Mouse (Mus musculus) spleen, postnatal 4 days (tissue): Measurements from ENCODE around the gene Prdx5.
A peak's percentile ranks its signal among the peaks of the same experiment; 100 is the strongest.

Experiments
- DNase-seq, 2 experiments: peaks; one replicate each; pipeline ENCODE4 v3.0.0; 2022; ENCODE audit warnings: low spot score in 2 of 2

Prdx5 gene

DNA sequence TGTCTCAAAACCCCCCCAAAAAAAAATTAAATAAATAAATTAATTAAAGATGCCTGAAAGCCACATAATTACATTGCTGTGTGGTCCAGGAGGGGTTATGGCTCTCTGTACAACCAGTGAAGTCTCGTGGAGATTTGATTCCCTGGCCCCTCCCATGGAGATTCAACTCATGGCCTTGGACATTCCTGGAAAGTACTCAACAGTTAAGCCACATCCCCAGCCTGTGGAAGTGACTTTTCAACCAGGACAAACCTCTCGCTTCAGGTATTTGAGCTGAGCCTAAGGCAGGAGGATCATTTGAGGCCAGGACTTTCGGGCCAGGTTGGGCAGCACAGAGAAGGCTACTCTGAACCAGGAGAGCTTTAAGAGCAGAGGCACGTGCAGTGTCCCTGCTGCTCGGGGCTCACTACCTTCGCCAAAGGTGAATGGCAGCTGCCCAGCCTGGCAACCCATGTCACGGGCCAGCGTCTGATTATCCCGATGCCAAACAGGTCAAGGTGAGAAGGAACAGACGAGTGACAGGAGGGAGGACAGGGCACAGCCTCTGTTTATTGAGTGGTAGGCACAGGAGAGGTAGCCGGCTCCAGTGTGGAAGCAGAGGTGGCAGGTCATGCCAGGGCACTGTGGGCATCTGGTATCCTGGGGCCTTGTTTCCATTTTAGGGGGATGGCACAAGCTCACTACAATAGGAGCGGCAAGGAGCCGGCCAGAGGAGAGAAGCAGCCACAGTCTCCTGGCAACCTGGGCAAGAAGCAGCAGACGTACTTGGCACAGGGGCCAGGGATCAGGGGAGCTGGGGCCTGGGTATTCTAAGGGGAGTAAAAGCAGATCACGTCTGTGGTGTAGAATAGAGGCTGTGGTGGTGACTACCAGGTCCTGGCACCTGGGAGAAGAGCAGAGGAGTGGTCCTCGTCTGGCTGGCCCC lies 27.9 kb upstream of the Prdx5 start:
- no peak for DNase-seq

DNA sequence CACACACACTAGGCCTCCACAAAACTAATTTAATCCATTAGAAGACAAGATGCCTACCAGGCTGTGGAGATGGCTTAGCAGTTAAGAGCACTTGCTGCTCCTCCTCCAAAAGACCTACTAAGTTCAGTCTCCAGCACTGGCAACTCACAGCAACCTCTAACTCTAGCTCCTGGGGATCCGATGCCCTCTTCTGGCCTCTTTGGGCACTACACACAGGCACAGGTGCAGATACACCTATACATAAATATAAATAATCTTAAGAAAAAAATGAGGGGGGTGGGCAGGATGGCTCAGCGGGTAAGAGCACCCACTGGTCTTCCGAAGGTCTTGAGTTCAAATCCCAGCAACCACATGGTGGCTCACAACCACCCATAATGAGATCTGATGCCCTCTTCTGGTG lies 26.4 kb upstream of the Prdx5 start:
- DNase-seq: peak; percentile 44 to 80

DNA sequence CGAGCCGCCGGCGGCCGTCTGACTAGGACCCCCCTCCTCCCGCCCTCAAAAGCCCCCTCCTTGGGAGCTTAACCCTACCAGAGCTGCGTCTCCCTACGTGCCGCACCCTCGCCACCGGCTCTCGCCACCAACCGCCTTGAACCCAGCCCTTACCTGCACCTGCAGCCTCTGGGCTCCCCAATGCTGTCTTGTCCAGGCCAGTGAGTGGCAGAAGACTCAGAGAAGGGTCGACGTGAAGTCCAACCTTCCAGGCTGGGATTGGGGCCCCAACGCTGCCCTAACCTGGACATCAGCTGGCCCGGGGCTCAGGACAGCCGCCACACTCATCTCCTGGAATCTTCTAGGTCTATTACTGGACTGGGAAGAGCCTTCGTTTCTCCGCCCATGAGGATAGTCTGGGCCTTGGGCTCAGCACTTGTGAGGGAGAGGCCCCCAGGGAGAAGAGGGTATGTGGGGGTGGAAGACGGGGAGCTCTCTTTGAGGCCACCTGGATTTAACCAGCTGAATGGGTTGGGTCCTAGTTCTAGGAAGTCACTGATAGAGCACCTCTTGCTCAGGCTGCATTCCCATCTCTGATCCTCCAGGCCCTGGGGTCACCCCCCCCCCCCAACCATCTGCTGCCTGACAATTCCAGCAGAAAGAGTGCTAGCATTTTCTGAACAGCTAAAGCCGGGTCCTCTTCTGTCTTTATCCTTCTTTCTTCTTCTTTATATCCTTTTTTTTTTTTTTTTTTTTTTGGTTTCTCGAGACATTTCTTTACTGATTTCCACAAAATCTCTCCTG lies 24.5 kb upstream of the Prdx5 start, which contains the start of gene Kcnk4:
Kcnk4 (minus strand) TSS at position 321 of the 783 bp plus-strand sequence.
- peak in 1 of 2 experiments; percentile 64 for DNase-seq

DNA sequence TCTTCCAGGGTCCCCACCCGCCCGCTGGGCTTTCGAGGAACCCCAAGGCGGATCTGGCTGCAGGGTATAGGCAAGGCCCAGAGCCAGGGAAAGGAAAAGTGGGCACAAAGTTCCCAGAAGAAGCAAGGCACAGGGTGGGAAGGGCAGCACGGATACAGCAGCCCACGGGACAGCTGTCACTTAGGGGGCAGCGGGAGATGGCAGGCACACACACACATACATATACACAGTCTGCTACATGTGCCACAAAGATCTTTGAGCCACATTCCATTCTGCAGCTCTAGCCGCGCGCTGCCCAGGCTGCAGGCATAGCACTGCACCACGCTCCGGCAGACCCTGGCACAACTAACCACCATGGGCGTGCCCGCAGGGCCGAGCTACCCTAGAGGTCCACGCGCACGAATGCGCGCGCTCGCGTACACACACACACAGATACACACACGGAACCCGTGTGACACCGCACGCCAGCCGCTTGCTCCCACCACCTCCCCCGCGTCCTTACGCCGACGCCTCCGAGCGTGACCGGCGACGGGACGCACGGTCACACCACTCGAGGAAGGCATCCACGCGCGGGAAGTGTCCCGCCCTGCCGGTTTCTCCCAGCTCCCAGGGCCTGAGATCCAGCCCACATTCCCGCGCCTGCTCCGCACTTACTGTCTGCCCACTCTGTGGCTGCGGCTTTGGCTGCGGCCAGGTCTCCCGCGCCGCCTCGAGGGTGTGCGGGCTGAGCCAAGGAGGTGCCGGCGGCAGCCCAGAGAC lies 23.7 kb upstream of the Prdx5 start:
- peak in 1 of 2 experiments; percentile 68 for DNase-seq

DNA sequence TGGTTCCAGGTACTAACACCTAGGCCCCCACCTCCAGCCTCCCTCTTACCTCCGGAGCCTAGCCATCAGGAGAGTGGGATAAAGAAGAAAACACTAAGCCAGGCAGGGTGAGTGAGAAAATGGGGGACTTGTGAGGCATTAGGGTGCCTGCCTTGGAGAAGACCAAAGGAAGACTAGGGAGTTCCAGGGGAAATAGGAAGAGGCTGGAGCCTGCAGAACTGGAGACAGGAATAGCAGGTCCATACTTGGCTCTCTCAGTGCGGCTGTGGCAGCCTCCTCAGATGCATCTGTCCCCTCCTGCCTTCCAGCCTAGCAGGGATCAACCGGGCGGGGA lies 23.2 kb upstream of the Prdx5 start:
- no peak for DNase-seq

DNA sequence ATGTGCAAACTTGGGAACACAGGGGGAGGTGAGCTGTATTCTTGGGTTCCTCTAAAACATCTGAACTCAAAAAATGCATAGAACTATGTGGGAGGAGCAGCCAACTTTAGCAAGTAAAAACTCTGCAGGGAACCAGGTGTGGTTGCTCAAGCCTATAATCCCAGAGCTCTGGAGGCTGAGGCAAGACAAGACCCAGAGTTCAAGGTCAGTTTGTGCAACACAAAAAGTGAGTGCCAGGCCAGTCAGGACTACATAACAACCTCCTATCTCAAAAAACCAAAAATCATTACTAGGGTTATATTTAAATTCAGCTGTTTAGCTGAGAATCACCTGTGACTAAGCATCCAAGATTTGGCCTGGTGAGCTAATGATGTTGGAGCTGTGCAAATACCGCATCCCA lies 22.1 kb upstream of the Prdx5 start:
- no peak for DNase-seq

DNA sequence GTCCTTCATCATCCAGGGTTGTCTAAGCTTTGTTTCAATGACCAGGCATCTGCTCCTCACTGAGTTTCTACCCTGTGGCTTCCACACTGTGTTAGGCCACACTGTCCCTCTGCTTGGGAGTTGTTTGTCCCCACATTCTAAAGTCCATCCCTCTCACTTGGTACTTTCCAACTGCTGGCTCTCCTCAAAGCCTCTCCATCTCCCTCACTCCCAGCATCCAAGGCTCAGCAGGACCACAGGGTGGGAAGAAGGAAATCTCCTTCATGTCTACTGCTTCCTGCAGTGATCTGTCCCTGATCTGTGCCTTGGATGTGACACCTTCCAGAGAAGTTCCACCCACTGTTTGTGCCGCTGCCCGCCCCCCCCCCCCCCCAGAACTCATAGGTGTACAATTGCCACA lies 21.1 kb upstream of the Prdx5 start:
- DNase-seq: no peak

DNA sequence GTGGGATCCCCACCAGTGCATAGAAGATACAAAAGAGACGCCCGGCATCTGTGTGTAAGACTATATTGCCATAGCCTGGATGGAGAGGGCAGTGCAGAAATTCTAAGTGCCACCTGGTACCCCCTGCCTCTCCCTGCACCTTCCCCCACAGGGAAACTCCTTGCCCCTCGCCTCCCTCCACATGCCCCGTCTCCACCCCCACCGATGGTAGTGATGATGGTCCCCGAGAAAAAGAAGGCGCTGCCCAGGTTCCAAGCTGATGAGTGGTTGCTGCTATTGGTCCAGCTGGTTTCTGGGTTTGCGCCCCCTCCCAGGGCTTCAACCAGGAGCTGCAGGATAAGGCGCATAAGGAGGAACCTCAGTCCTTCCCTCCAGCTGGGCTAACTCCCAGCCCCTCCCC lies 18.2 kb upstream of the Prdx5 start:
- peak in 1 of 2 experiments; percentile 58 for DNase-seq

DNA sequence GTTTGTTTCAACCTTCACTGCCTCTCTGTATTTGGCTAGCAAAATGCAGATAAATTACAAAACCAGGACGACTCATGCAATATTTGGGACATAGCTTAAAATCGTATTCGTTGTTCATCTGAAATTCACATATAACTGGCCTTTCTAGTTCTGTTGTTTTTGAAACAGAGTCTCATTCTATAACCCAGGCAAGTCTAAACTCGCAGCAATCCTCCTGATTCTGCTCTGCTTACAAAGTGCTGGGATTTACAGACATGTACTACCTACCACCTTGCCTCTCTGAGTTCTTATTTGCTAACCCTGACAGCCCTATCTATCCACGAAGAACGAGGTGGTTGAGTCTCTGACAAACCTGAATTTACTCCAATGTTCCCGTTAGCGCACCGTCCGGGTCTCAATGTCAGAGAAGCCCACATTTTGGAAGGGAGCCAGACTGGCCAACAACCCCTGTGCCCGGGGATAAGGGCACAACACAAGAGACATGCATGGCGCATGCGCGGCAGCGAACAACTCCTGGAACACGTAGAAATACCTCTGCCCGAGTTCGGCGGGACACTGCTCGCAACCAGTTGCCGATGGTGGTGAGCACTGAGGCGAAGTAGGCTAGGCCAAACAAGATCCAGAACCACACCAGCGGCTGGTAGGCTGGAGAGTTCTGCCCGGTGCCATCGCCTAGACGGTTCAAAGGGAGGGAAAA lies 16.8 kb upstream of the Prdx5 start:
- DNase-seq: peak in 1 of 2 experiments; percentile 68

DNA sequence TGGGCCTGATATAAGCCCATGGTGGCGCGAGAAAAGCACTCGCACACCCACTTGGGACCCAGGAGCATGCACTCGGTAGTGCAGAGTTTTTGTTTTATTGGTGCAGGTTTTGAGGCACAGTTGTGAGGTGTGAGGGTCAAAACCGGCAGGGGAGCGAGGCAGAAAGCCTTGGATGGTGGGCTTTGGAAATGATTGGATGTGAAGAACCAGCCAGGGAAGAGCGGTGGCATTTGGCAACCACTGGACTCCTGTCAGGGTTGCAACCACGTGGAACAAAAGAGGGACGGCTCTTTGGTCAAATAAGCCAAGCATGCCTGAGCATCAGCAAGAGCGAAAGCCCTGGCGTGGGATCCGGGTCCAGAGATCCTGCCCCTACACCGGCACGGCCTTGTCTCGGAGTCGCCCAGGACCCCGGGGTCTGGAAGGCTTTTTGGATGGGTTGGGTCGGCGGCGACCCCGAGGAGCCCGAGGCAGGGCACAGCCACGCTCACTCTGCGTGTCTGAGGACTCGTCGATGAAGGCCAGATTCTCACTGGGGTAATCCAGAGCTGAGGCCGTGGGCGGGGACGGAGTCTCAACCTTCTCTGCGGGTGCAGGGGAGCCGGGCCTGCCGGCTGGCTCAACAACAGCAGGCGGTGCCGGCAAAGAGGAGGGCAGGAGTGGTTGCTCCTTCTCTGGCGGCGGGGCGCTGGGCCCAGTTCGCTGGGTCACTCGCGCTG lies 15.9 kb upstream of the Prdx5 start:
- peak in 1 of 2 experiments; percentile 69 for DNase-seq

DNA sequence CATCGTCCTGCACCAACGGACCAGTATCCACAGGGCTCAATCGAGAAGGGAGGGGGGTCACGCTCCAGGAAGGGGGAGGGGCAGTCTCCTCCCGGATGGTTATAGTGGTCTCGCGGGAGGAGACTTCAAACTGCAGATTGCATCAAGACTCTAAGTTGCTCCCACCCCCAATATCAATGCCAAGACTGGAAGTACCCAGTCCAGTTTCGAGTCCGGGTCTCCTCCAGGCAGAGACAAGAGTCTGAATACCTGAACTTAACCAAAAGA lies 15.3 kb upstream of the Prdx5 start, which contains the start of gene Catsperz:
Catsperz (minus strand) TSS at position 74 of the 267 bp plus-strand sequence.
- no peak for DNase-seq

DNA sequence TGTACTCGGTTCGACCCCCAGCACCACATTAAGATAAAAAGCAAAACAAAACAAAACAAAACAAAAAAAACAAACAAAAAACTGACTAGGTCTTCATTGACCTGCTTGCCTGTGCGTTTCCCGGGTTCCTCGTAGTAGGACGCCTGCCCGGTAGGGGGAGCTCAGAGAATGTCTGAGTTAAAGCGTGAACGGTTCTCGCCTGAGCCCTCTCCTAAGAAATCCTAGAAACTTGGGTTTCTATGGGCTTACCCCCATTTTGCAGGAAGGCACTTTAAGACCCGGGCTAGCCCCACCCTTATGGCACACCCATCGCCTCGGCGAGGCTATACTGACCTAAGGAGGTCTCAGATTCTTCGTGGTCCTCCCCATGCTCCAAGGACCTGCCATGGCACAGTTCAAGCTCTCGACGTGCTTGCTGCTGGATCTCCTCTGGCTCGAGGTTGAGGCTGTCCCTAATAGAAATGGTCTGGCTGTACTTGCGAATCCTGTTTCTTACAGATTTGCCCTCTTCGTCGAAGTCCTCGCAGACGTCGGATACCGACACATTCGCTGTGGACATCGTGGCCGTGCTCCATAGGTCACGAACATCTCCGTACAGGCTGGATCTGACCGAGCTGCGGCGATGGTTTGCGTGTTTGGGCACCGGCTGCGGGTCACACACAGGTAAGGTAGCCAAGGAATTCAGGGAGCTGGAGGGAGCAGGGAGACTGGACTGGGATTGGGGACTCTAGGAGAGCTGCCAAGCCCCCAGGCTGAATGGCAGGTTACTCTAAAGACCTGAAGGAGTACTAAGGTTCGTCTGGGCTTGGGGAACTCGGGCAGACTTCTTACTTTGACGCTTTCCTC lies 14.8 kb upstream of the Prdx5 start:
- DNase-seq: peak; percentile 83 to 95

DNA sequence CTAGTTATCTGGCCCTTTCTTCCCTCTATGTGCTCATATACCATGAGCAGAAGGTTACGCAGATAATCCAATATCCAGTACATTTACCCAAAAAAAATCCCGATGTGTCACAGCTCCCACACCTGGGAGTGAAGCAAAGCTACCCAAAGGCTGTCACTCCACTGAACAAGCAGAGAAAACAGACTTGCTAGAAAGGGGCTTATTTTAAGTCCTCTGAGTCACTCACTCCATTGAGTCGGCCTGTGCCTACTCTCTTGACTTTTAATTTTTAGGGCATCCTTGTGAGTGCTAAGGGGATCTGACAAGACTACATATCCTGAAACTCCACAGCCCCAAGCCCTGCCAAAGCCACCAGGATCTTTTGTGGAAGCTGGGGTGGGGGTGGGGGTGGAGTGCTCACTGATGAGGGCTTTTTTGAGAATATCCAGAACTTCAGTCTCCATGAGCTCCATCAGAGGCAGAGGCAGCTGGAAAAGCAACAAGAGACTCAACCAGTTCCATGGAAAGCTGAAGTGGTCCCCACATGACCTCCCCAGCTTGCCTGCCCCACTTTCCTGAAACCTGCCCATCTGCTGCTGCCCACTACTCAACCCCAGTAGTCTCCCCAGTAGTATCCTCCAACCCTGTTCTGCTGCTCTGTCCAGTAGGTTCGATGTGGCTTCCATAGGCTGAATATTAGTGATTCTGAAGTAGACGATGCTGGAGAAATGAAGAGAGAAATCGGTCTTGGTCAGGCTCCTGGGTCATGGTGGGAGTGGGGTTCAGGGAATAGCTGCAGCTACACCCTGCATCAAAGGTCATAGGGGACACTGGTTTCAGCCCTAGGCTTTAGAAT lies 13.2 kb upstream of the Prdx5 start:
- peak in 1 of 2 experiments; percentile 59 for DNase-seq

DNA sequence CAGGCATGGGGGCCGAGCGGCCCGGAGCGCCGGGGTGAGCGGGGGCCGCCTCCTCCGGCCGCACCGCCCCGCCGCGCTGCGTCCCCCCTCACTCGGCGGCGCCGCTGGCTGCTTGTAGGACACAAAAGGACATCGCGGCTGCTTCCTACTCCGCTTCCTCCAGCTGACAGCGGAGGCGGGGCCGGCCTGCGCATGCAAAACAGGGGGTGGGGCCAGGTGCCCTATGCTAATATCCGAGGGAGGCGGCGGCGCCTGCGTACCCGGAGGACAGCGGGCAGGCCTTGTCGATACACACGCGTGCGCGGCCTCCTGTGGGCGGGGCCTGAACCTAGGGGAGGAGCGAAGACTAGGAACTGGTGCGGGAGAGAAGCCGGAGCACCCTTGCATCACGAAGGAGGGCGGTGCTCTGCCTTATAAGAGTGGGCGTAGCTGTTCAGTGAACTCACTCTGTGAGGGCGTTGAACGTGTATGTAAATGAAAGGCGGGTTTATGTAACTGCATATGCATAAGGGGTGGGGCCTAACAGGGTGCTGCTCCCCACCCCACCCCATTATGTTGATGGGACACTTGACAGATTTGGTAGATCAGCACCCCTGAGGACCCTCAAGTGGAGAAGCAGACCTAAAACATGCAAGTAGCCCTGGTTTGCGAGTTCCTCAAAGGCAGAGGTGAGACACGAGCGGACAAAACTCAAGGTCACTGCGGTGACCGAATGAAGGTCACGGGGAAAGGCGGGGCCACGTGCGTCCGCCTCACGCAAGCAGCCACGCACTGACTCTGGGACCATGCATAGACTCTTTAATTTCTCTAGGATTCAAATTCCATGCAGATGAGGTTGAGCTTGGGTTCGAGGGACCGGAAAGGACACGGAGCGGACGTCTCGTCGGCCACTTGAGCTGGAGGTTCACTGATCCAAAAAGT lies 12.0 kb upstream of the Prdx5 start, which contains the start of gene Esrra:
Esrra (minus strand) TSS at position 167 of the 921 bp plus-strand sequence.
- peak; percentile 100 for DNase-seq

DNA sequence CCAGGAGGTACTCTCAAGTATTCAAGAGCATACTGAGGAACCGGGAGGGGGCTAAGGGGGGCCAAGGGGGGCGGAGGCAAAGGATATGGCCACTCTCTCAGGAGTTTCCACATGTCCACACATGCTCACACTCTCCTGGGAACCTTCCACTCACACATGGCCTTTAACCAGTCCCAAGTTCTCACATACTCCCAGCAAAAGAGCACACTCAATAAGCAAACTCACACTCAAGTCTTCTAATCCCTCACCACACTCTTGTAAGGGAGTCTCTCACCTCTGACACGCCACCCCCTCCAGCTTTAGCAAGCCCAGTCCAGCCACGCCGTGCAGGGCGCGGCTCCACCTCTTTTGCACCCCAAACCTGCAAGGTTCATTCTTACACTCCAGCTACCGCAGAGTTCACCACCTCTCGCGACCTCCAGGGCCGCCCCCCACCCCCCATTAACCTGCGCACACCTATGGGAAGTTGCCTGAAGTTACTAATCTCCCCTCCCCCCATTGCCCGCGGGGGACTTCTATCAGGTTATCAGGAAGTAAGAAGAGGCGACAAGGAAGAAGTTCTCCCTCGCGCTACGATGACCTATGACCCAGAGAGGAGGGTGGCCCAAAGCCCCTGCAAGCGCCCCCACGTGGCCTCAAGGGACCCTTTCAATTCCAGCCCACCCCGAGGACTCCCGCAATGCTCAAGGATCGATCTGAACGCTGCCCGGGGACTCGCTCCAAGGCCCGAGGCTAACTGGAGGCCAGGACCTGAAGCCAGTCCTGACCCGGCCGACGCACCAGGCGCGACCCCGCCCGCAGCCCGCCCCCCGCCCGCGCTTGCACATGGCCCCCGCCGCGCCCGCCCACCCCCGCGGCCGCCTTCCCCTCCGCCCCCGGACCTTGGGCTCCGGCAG lies 11.1 kb upstream of the Prdx5 start:
- peak; percentile 53 to 79 for DNase-seq

DNA sequence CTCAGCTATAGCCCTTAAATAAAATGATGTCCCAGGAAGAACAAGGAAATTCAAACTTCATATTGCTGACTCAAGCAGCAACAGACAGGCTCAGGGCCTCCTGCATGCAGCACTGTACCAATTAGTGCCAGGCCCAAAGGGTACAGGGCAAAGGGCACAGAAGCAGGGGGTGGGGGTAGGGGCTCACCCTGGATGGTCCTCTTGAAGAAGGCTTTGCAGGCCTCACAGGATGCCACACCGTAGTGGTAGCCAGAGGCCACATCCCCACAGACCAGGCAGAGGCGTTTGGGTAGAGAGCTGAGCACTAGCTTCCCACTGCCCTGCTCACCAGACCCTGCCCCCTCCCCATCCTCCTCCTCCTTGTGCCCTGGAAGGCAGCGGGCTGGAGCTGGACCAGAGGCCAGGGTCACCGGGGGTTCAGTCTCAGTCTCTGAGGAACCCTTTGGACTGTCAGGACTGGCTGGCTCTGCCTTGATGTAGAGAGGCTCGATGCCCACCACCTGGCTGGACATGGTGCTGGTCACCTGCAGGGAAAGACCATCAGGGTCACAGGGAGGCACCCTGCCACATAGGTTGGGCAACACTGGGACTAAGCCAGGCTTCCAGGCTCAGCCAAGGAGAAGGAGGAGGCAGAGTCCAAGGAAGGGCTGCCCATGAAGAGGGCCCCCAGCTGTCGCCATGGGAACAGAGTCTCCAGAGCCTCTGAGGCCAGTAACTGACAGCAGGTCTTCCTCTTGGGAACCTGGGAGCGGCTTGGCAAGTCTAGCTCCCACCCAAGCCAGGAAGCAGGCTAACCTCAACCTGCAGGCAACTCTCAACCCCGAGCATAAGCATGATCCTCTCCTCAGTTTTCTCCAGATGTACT lies 10.2 kb upstream of the Prdx5 start:
- peak in 1 of 2 experiments; percentile 66 for DNase-seq
